Mouse (Mus musculus): Measurements from ENCODE around the gene Dnah3.

DNA sequence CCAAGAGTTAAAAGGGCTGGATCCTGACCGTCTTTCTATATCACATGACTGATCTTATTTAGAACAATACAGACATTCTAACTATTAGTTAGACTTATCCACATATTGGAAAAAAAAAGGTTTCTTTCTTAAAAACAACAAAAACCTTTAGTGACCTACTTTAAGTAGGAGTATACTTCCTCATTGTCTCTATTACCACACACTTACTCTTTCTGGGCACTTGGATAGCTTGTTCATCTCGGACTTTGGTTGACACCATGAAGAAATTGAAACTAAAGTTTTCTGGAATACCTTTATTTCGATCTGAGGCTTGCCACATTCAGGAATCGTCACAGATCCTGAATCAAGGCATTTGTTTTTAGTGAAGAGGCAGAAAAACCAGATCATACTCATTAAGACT is 174.0 kb downstream of the Dnah3 start:
- TF ChIP-seq CTCF (IDR thresholded peaks at IDR 0.05; ENCODE audit: low read depth, low read length): no peak
- no peak for TF ChIP-seq POLR2A (IDR thresholded peaks at IDR 0.05; ENCODE audit: borderline replicate concordance, low read depth, low read length)
